Mouse (Mus musculus): ENCODE measurements around the gene Cox5b.
A peak's percentile ranks its signal among the peaks of the same experiment; 100 is the strongest.
"Not testable (repeated sequence)": the region's sequence is repeated elsewhere in the genome, so short reads cannot be mapped to it uniquely, and the experiment has no call there.

The Cox5b gene

DNA sequence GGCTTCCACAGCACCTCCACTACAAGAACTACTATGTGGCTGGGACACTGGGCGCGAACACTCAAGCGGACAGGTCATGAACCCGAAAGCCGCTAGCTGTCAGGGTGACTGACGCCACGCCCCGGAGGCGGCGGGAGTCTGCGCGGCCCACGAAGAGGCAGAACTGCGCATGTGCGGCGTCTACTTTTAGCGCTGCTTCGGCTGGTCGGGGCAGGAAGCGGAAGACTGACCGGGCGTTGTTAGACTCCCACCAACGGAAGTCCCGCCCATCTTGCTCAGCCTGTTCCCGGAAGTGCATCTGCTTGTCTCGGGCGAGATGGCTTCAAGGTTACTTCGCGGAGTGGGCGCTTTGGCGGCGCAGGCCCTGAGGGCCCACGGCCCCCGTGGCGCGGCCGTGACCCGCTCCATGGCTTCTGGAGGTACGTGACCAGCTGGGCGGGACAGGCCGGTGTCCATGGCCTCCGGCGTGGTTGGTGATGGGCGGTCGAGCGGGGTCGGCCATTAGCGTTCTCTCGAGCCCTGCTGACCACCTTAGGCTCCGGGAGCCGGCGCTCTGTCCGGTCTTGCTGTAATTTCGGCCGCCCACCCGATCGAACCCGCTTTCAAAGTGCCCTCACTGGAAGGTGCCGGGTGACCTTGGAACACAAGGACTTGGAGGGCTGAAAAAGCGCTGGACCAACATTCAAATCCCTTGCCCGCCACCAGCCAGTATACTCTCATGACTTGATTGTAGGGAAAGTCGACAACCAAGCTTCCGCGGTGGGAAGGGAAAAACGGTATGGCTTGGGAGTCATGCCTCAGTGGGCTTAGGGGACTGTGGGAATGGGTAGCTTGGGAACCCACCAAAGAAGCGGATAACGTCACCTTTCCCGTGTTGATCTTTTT is at the start of gene Cox5b:
Gene Cox5b (plus strand): TSS at position 179 of the 885 bp plus-strand sequence.
- peak; percentile 98 for DNase-seq

DNA sequence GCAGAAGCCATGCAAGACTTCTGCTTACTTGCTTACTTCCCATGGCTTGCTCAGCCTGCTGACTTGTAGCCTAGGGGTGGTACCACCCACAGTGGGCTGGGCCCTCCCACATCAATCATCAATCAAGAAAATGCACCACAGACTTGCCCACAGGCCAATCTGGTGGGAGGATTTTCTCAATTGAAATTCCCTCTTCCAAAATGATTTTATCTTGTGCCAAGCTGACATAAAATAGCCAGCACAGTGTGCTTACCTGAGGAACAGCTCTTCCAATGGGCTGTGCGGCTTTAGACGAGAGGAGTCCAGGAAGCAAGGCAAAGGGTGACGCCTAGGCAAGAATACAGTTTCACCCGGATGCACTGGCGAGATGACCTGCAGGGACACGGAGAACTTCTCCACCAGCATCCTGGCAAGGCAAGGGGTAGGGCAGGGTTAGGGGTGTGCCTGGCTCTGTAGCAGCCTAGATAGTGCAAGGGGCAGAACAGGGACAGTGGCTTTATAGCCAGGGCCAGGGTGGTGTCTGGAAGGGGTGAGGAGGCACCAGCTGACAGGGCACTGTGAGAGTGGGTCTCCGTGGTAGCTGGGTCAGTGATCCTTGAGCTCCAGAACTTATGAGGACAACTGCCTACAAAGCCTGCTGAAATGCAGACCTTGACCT is 47.2 kb upstream of the Cox5b start:
- DNase-seq = no peak

DNA sequence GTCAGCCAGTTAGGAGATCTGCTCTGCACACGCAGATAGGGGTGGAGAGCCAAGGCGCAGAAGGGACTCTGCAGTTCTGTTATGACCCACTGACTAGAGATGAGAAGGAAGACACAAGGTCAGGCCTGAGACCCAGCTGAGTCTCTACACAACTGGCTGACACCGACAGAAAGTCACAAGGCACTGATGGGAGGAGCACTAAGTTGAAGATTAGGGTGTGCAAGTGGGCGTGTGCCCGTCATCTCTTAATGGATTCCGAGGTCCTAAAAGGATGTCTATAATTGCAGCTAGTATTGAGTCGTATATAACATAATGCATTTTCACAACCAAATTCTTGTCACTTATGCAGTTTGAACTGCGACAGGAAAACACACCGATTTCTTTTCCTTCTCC is 46.6 kb upstream of the Cox5b start:
- DNase-seq = no peak

DNA sequence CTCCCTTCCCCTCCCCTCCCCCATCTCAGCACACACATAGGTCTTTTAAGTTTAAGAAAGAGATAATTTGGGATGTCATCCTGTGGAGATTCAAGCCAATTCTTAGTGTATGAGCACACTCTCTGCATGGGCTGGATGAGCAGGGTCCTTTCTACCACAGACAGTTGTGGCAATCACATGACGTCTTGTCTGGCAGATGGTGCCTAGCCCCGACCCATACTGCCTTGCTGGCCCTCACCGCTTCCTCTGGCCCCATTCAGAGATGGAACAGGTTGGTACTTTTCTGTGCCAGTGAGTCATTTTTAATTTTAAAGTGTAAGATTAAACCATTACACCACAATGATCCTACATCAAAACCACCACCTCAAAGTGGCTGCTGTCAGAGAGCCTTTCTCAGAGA is 45.0 kb upstream of the Cox5b start:
- DNase-seq = no peak

DNA sequence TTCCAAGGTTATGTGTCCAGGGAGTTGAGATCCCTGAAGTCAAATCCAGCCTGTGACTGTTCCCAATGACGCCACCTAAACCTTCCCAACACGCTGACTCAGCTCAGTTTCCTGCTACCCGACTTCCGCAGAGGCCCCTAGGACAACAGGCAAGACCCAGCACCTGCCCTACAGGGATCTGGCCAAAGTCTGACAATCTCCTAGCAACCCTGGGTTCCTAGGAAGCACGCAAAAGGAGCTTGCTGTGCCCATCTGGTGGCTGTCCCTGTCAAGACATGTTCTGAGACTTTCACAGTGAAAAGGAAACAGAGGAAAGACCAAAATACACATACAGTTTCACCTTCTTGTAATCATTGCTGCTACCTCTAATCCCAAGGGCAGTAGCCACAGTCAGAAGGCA is 43.6 kb upstream of the Cox5b start:
- DNase-seq = no peak

DNA sequence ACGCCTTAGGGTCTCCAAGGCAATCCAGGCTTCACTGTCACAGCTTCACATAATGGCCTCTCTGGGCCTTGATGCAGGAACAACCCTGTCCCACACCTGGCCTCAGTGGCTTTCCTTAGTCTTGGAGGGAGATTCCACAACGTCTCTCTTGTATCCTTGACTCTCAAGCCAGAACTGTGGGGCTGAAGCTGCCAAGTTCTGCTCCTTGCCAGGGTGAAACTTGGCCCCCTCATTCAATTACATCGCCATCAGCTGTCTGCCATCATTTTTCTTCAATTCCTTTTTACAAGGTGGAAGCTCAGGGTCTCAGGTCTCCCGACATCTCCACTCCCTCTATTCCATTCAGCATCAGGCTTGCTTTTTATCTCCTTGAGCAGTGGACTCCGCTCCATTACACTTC is 36.2 kb upstream of the Cox5b start:
- no peak for DNase-seq

DNA sequence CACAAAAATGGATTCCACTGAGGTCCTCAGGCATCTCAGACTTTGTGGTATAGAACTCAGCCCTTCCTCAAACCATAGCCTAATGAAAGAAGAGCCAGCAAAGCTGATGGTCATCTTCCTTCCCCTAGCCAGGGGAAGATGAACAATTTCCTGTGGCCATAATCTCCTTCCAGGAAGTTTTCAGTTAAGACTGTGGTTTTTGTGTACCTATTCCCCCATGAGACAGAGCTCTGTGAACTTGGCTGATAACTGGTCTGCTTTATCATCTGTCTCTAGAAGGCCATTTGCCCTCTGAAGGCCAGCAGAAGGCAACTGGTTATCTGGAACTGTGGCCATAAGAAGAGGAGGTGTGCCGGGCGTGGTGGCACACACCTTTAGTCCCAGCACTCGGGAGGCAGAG is 35.0 kb upstream of the Cox5b start:
- no peak for DNase-seq

DNA sequence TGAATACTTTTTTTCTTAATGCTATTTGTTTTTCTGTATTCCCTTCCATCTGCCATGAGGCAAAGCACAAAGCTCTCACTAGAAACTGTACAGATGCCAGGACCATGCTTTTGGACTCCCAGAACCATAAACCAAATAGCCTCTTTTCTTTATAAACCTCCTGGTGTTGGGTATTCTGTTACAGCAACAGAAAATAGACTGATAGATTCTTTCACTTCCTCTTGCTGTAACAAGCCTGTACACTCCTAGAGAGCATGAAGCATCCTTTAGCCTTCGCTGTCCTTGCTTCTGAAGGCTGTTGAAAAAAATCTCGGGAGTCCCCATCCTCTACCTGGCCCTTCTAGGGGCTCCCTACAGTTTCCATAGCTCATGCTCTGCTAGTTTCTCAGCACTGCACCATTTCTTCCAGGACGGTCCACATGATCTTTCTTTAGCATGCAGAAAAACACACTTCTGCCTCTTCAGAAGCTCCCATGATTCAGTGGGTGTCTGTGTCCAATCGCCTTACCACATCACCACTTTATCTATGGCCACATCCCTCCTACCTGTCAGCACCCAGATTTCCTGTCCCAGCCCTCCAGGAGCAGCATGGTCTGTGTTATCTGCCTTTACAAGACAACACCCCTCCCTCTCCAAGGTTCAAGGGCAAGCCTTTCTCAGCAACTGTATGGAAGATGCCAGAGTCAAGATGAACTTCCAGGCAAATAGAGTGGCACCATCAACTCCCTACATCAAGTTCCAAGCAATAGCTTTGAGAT is 33.4 kb upstream of the Cox5b start:
- no peak for DNase-seq

DNA sequence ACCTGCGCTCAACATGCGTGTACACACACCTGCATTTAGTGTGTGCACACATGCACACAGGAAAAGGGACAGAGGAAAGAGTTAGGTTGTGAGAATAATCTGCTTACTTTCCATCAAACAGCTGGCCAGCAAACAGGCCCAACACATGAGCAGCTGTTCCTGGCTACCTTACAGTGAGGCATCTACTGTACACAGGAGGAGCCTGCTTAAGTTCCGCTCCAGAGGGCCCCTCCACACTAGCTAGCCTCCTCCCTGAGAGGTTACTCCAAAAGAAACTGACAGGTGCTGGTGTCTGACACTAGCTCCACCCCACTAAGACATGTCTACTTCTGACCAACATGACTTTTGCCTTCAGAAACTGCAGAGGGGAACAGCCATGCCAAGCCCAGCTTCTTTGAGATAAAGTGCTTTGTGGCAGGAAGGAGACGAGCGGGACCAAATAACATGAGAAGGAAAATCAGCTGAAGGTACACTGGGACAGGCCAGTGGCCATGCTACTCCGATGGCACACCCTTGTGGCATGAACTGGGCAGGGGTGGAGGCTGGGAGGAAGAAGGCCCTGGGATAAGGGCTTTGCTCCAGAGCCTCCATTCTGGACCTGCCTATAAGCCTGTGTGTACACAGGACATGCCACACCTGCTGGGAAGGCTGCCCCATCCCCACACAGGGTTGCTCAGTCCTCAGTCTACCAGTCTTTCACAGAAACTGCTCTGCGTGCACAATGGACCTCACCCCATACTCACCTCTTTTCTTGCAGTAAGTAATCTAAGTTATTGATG is 32.4 kb upstream of the Cox5b start:
- no peak for DNase-seq

DNA sequence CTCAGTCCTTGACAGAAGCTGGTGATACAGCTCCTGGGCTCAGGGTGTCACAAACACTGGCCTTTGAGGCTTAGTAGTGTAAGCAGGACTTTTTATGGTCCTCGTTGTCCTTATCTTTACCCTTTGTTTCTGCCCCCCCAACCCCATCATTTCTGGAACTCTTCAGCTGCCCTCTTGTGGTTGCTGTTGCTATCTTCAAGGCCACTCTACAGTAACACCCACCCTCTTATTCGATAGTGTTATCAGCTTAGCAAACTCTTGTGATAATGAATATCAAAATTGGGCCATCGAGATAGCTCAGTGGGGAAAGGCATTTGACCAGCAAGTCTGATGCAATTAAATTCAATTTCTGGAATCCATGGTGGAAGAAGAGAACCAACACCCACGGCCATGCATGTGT is 26.8 kb upstream of the Cox5b start:
- no peak for DNase-seq

DNA sequence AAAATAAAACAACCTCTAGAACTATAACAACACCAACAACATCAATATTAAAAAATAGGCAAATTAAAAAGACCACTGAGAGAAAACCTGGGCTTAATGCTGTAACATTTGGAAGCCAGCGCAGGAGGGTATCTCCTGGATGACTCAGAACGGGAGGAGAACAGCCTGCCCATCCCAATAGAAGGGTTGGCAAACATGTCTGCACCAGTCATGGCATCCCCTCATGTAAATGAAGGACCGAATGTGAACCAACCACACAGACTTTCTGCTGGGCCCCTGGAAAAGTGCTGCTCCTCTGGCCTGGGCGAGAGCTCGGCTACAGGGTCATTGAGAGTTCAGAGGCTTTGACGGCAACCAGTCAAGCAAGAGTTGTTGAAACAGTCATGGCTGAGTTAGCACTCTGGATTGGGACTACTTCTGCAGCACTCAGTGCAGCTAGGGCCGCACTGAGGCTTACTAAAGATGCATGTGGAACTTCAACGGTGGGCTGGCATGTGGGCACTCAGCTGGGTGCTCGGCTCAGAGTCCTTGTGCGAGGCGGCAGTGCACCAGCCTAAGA is 26.0 kb upstream of the Cox5b start:
- DNase-seq = no peak

DNA sequence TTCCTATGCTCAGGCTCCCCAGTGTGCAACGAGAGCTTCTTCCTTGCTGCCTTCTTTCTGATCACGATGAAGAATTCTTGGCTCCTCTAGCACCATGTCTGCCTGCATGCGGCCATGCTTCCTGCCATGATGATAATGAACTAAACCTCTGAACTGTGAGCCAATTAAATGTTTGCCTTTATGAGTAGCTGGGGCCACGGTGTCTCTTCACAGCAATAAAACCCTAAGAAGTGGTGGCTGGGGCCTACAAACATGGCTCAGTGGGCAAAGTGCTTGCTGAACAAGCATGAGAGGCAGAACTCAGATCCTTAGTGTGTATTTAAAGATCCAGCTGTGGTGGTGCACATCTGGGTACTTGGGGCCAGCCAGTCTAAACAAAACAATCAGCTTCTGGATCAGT is 25.3 kb upstream of the Cox5b start:
- no peak for DNase-seq

DNA sequence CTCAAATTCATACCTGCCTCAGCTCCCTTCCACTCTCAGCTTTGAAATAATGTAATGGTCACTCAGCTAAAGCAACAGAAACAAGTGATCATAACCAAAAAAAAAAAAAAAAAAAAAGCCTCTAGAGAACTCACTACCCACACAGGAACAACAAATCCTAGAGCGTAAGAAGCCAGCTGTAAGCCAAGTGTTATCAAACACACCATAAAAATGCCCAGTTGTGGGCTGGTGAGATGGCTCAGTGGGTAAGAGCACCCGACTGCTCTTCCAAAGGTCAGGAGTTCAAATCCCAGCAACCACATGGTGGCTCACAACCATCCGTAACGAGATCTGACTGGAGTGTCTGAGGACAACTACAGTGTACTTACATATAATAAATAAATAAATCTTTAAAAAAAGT is 23.2 kb upstream of the Cox5b start:
- not testable (repeated sequence) for DNase-seq

DNA sequence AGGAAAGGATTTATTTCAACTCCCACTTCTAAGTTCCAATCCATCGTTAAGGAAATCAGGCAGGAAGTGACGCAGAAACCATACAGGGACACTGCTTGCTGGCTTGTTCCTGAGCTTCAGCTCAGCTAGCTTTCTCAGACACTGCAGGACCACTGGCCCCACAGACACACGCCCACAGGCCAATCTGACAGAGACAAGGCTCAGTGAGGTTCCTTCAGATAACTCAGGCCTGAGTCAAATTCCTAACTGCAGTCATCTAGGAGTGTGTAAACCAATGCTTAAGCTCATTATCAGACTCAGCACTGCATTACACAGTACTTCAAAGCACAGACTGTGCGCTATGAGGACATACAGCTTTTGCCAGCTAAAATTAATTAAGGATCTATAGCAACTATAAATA is 21.0 kb upstream of the Cox5b start:
- no peak for DNase-seq

DNA sequence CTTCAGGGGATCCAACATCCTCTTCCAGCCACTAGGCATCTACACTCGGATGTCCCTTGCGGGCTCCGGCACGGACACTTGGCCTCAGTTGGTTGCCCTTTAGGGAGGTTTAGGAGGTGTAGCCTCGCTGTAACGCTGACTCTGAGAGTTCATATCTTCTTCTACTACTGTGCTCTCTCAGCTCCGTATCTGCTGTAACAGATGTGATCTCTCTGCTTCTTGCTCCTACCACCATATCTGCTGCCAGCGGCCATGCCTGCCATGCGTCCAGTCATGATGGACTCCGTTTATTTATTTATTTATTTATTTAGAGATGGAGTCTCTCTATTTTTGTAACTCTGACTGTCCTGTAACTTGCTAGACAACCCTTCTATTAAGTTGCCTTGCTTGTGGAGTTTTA is 20.0 kb upstream of the Cox5b start:
- no peak for DNase-seq

DNA sequence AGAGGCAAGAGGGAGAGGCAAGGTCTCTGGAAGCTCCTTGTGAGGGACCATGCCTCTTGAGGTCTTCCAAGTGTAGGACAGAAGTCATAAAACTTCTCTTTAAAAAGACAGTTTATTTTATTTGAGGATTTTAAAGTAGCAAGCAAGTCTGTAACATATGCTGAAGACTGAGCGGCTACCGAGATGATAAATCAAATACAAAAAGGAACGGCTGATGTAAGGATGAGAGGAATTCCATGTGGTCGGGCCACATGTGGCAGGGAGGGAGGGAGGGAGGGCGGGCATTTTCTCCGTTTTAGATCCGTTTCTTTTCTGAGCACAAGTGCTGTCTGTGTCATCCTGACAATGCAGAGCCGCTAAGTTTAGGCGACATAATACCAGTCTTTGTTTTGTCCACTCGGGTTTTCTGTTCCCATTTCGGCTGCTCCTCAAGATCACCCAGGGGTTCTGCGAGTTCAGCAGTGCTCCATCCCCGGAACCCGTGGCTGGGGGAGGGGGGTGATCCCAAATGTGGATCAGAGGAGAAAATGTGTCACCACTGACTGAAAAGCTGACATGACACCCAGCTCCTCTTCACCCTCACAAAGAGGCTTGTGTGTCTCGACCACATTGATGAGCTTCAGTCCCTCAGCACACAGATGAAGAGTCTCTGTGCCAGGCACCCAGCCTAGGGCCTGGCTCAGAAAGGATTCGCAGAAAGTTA is 18.4 kb upstream of the Cox5b start:
- no peak for DNase-seq

DNA sequence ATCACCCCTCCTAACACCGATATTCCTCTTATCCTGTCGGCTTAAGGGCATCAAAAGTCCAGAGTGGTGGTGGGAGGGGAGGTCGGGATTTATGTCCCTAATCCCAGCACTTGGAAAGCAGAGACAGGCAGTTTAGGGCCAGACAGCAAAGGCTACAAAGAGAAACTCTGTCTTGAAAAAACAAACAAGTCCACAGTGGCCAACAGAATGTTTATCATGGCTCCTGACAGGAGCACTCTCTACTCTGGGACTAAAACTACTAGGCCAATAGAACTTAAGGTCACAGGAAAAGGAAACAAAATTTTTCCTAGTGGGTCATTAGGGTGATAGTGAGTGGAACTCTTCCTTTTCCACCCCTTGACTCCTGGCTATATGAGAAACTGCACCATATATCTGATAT is 16.3 kb upstream of the Cox5b start:
- no peak for DNase-seq

DNA sequence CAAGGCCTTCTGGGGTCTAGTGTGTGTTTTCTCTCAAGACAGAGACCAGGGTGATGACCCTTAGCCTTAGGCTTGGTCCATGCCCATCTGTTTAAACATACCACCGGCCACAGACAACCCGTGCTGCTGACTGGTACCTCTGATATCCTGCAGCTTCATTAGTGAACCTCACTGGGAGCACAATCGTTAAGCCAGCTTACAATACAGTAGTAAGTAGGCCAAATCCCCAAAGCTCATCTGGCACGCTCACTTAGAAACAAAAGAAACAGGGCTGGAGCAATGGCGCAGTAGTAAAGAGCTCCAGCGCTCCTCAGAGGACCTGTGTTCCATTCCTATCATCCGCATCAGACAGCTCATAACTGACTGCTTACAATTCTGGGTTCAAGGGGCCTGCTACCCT is 10.4 kb upstream of the Cox5b start:
- DNase-seq = no peak

DNA sequence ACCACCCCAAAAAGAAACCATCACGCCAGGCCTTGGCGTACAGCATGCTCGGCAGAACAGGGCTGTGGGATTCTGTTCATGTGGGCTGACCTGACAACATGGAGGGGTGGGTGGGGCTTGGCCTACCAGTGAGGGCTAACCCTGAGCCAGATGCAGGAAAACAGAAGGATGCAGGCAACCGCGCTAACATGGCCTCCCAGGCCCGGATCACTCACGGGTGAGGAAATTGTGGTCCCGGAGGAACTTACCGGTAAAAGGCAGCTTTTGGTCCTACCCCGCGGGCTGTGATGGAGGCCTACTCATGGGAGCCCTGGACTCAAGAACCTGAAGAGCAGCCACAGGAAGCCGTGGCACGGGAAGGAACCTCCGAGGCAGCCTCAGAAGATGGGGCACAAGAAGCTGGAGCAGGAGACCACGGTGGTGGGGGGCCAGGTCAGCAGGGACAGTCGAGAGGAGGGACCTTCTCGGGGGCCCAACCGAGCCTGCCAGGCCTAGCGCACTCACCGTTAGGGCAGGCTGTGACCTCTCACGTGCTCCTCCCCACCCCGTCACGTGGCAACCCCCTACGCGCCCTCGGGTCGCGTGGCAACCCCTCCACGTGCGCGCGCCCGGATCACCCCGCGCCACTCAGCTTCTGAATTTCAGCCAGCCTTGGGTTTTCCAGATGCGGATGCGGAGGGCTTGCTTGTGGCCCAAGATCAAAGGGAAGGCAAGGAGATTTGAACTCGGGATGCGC is 8.5 kb upstream of the Cox5b start, which contains the start of gene Fam178b:
Gene Fam178b (minus strand): TSS at position 564 of the 736 bp plus-strand sequence.
- no peak for DNase-seq

DNA sequence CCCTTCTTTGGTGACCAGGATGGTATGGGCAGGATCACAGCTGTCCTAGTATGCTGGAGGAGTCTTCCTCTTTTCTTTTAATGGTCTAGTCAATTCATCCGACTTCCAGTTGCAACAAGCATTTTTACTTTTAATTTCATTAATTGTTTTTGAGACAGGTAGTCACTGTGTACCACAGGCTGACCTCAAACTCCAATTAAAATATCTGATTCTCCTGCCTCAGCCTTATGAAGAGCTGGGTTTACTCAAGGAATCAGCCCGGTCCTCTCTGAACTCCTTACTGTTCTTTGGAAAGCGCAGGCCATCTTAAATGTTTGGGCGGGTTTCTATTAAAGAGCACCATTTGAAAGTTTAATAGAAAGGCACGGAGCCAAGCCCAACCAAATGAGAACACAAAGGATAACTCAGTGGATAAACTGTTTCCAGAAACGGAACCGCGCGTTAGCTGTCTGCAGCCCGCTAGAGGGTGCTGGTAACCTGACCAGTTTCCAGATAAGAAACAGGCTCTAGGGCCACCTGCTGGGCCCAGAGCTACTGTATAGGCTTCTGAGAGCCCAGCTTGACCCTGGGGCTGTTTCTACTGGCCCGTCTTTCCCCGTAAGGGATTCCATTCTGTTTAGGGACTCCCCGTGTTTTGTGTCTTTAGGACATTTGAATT is 7.3 kb upstream of the Cox5b start:
- peak; percentile 80 for DNase-seq

Data from right cerebral cortex, postnatal 14 days (tissue).